Mouse (Mus musculus) E14TG2a.4 (cell line): ENCODE measurements around the gene Cd40.
A peak's percentile ranks its signal among the peaks of the same experiment; 100 is the strongest.

Experiments
- CTCF ChIP-seq: conservative IDR thresholded peaks from 2 replicates; pipeline ENCODE4 v1.5.1; 2014; ENCODE audit warnings: low read length
- NANOG ChIP-seq: IDR thresholded peaks from 2 replicates; pipeline ENCODE4 v1.6.1; 2014; ENCODE audit warnings: borderline replicate concordance, low read length, mixed read lengths
- POU5F1 ChIP-seq: IDR thresholded peaks from 2 replicates; pipeline ENCODE4 v1.6.1; 2014; ENCODE audit warnings: low read length, borderline replicate concordance

GRCm38 (mm10) chr2:165074937-165075336, 19.5 kb downstream of the Cd40 start:
- TF ChIP-seq CTCF = peak; percentile 89
- TF ChIP-seq POU5F1 = no peak
- no peak for TF ChIP-seq NANOG
